Mouse (Mus musculus): ENCODE measurements around the gene Hist1h2ab.

Gene Hist1h2ab

GRCm38 (mm10) chr13:23738041-23738440 is 12.9 kb upstream of the Hist1h2ab start:
- no peak for DNase-seq (ENCODE audit: low read depth, low spot score)

GRCm38 (mm10) chr13:23738677-23739068 is 12.3 kb upstream of the Hist1h2ab start, which contains the start of gene Hist1h1c:
Hist1h1c (plus strand) TSS chr13:23738808.
- peak; percentile 93 for DNase-seq (ENCODE audit: low read depth, low spot score)

- peak; percentile 99 for DNase-seq (ENCODE audit: low read depth, low spot score)
Observed at GRCm38 (mm10) chr13:23739069-23739921, 11.6 kb upstream of the Hist1h2ab start.

GRCm38 (mm10) chr13:23739922-23740252 is 11.0 kb upstream of the Hist1h2ab start:
- DNase-seq (ENCODE audit: low read depth, low spot score): no peak

GRCm38 (mm10) chr13:23740256-23740840 is 10.6 kb upstream of the Hist1h2ab start:
- DNase-seq (ENCODE audit: low read depth, low spot score): no peak

GRCm38 (mm10) chr13:23740910-23741309 is 10.0 kb upstream of the Hist1h2ab start:
- no peak for DNase-seq (ENCODE audit: low read depth, low spot score)

GRCm38 (mm10) chr13:23742007-23742406 is 8.9 kb upstream of the Hist1h2ab start:
- DNase-seq (ENCODE audit: low read depth, low spot score): no peak

GRCm38 (mm10) chr13:23743215-23743614 is 7.7 kb upstream of the Hist1h2ab start:
- no peak for DNase-seq (ENCODE audit: low read depth, low spot score)

GRCm38 (mm10) chr13:23743963-23744362 is 7.0 kb upstream of the Hist1h2ab start:
- DNase-seq (ENCODE audit: low read depth, low spot score): no peak

- no peak for DNase-seq (ENCODE audit: low read depth, low spot score)
Observed at GRCm38 (mm10) chr13:23744421-23745380, 6.2 kb upstream of the Hist1h2ab start.

- DNase-seq (ENCODE audit: low read depth, low spot score): peak; percentile 94
Observed at GRCm38 (mm10) chr13:23745381-23746161, 5.4 kb upstream of the Hist1h2ab start, which contains the start of gene Hist1h3c. Hist1h3c (minus strand) TSS chr13:23745602.

- peak; percentile 98 for DNase-seq (ENCODE audit: low read depth, low spot score)
Observed at GRCm38 (mm10) chr13:23746201-23747080, 4.5 kb upstream of the Hist1h2ab start, which contains the start of gene Hist1h2bb. Hist1h2bb (plus strand) TSS chr13:23746734.

- peak; percentile 28 for DNase-seq (ENCODE audit: low read depth, low spot score)
Observed at GRCm38 (mm10) chr13:23747081-23747891, 3.6 kb upstream of the Hist1h2ab start.

GRCm38 (mm10) chr13:23747892-23748288 is 3.0 kb upstream of the Hist1h2ab start:
- DNase-seq (ENCODE audit: low read depth, low spot score): no peak

- no peak for DNase-seq (ENCODE audit: low read depth, low spot score)
Observed at GRCm38 (mm10) chr13:23749563-23750121, 1.3 kb upstream of the Hist1h2ab start.

GRCm38 (mm10) chr13:23751478-23751956 is 591 bp downstream of the Hist1h2ab start:
- peak; percentile 16 for DNase-seq (ENCODE audit: low read depth, low spot score)

GRCm38 (mm10) chr13:23752067-23752741 is 1.3 kb downstream of the Hist1h2ab start, which contains the start of gene Hist1h3b:
Hist1h3b (plus strand) TSS chr13:23752267.
- peak; percentile 94 for DNase-seq (ENCODE audit: low read depth, low spot score)

- DNase-seq (ENCODE audit: low read depth, low spot score): no peak
Observed at GRCm38 (mm10) chr13:23752742-23753172, 1.8 kb downstream of the Hist1h2ab start.

Data from brain, adult 2 months (tissue).